Mouse (Mus musculus): ENCODE data around the gene Ace2.
A peak's percentile ranks its signal among the peaks of the same experiment; 100 is the strongest.

Ace2 gene

DNA sequence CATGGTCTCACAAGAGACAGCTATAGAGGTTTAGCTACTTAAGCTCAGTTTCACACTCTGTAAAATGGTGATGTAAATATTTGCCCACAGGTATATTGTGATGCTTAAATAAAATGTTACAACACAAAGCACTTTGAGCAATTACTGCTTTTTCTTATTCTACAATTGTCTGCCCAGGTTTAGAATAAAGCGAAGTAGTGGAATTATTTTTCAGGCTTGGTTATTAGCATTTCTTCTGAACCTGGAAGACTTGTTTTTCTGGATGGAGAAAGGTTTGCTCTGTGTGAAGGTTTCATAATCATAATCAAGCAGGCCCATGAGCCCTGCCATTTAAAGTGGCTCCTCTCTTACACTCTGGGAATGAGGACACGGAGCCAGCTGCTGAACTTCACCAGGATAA is at the start of gene Ace2:
TSS of gene Ace2 (plus strand) at position 301 of the 400 bp plus-strand sequence.
- no peak for DNase-seq

DNA sequence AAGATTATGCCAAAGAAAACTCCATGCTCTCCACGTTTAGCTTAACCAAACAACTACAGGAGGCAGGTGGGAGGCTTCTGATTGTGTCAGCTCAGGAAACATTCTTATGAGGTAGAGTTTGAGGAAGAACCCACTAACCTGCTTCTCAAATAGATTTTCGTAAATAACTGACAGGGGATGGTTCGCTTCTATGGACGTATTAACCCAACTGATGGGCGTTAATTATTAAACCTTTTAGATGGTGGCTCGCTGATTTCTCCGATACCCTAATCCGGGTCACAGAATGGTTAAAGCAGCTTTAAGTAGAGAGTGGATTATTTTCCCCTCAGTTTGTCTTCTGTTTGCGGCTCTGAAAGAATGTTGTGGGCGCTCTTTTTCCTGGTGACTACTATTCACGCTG is 49.2 kb upstream of the Ace2 start:
- no peak for DNase-seq

DNA sequence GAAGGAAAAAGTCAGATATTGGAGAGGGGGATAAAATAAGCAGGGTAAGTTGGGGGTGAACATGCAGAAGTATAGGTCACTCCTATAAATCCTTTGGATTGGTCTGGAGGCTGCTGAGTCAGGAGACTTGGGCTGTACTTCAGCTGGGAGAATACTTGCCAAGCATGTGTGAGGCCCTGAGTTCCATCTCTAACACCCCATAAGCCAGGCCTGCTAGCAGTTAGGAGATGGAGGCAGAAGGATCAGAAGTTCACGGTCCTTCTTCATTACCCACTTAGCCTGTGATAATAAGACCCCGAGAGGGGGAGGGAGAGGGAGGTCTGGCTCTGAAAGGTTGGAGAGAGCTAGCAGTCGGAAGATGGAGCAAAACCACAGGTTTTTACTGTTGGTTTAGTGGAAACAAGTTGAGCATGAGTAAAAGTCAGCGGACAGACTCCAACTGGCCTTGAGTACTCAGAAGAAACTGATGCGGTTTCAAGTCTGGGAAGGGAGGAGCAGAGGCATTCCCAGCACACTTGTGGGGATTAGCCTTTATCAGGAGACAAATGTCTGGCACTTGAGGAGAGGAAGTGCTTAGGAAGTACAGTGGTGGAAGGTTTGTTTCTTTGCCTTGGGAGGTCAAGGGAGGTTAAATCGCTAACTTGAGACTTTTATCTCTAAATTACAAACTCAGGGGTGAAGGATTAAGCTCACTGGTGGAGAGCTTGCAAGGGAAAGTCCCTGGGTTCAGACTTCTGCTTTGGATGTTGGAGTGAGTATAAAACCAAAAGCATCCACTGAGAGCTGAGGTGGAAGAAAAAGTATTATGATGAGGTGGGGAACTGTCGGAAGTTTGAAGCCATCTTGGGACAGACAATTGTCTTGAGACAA is 46.6 kb upstream of the Ace2 start:
- DNase-seq: no peak

DNA sequence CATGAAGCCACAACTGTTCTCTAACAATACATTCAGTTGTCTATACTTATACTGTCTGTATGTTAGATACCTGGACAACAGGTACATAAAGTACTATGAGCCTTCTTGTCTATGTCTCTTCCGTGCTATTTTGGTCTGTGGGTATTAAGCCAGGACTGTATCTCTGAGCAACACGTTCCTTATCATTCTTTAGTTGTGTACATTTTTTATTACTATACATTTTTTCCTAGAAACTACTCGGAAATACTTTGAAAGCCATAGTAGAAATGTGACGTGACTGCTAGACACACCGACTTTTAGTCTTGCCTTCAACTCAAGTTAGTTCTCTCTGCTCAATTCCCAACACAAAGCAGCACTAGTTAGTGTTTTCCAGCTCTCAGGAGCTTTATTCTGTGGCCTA is 45.7 kb upstream of the Ace2 start:
- no peak for DNase-seq

DNA sequence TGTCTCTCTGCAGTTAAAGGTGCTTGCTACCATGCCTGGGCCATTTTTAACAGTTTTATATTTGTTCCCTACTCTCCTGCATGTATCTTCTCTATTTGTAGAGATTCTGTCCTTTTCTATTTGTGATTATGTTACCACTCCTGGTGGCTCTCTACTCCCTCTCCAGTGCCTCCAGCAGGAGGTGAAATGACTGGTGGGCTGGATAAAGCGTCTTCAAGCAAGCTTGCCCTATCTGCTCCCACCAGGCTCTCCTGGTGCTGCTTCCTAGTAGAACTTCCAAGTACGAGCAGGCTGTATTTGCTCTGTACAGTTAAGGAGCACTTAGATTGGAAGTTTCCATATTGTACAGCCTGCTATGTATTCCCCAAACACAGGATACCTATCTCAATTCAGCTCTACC is 43.3 kb upstream of the Ace2 start:
- no peak for DNase-seq

DNA sequence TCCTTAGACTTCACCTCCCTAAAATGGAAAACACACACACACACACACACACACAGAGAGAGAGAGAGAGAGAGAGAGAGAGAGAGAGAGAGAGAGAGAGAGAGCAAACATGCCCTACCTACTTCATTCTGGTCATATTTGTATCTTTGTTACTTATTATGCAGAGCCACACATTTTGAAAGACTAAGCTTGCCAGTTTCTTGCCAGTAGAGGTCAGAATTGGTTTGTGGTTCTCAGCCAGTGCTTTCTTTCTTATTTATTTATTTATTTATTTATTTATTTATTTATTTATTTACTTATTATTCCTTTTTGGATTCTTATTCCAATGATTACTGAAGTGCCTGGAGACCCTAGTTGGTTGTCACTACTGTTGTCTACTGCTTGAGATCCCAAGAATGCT is 37.6 kb upstream of the Ace2 start:
- DNase-seq: no peak

DNA sequence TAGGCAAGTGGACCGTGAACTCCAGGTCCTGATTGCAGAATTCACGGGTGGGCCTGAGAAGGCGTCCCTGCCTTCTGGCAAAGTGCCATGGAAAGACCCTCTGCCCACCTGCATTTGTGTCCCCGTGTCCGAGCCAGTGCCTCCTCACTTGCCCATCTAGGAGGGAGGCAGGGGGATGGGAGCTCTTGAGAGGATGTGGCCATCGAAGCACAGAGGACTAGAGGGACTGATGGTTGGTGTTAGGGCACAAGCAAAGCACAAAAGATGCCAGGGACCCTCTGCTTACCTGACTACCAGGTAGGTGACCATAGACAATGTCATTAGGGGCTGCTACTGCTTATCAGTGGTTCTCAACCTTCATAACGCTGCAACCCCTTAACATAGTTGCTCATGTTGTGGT is 36.9 kb upstream of the Ace2 start:
- no peak for DNase-seq

DNA sequence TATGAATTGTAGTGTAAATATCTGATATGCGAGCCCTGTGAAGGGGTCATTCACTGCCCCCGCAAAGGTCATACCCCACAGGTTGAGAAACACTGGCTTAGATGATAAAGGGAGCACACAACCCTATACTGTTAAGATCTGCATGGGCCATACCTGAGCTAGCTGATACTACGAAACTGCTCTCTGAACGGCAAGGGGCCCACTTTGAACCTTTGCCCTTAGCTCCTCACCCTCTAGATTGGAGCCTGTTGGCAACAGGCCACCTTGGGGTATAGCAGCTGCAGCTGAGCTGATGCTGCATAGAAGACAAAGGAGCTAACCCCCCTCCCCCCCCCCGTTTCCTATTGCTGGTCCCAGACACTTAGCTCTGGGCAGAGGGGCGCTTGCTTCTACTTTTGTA is 36.5 kb upstream of the Ace2 start:
- no peak for DNase-seq

DNA sequence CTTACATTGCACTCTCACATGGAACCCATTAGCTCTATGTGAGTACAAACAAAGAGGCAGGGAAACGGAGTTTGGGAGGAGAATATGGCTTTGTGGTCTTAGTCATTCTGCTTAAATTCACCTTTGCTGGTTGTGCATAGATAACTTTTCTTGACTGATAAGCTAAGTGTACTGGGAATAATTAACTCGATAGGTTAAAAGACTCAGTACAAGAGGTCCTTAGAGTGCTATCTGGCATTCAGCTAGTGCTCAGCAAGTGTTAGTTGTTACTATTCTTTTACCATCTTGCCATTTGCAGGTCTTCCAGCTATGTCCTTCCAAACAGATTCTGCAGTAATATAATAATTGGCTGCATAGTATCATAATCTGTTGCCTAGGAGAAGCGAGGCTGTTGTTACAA is 28.0 kb upstream of the Ace2 start:
- DNase-seq: no peak

DNA sequence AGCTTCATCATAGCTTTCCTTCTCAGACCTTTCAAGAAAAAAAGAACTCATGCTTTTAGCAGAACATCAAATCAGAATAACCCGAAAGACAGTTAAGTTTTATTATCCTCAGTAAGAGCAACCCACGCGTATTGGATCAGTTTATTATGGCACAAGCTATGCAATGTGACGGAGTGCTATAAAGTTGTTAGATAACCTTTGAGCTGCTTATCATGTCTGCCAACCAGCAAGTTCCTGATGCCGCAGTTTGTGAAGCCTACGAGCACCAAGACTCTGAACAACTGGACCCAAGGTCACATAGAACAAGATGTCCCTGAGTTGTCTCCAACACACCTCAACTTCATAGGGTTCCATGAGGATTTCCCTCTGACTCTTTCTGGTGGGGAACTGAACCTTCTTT is 25.4 kb upstream of the Ace2 start:
- no peak for DNase-seq

DNA sequence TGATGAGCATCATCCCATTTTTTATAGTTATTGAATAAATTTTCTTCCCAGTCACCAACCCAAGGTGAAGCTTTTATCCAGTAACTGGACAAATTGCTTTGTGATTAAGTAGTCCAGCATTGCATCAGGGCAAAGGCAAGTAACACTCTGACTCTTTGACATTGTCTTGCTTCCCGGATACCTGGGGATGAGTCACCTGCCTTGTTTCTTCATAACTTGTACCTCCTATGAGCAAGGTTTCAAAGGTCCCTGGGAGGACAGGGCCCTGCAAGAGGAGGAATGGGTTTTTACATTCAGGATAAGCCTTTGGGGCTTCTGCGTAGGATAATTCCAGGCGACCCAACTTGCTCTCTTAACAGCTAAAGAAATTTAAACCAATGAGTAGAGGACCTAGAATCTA is 15.2 kb upstream of the Ace2 start:
- no peak for DNase-seq

DNA sequence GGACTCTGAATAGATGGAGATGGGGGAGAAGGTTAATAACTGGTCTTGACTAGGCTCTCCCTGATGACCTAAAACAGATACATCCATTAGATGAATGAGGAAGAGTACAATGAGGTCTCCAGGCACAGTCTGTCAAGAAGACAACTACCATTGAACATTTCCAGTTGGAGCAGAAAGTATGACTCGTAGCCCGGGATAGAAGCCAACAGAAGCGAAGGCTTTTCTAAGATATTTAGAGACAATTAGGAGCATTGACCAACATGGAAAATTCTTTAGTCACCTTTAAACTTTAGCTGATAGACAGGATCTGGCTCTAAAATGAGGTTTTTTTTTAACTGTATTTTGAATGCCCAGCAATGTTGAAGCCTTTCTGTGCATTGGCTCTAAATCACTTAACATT is 5.6 kb upstream of the Ace2 start:
- DNase-seq: no peak

DNA sequence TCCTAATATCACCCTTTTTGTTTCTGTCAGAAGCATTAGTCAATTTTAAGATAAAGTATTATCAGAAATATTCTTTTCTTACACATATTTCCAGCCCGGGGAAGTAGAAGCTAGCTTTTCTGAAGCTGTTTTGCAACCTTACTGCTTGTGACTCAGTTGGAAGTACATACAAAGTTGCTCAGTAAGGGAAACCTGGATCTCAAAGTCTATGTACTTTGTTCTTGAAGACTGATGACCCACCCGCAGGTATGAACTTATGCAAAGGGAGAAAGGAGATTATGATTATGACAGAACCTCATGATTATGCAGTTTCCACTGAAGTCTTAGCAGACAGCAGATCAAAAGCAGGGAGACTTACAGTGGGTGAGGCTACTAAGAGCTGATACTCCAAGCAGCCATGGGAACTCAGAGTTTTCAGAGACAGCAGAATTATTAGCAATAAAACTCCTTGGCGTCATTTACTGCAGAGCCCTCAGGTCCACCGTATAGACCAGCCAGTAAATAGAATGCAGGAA is 3.8 kb upstream of the Ace2 start:
- DNase-seq: no peak

DNA sequence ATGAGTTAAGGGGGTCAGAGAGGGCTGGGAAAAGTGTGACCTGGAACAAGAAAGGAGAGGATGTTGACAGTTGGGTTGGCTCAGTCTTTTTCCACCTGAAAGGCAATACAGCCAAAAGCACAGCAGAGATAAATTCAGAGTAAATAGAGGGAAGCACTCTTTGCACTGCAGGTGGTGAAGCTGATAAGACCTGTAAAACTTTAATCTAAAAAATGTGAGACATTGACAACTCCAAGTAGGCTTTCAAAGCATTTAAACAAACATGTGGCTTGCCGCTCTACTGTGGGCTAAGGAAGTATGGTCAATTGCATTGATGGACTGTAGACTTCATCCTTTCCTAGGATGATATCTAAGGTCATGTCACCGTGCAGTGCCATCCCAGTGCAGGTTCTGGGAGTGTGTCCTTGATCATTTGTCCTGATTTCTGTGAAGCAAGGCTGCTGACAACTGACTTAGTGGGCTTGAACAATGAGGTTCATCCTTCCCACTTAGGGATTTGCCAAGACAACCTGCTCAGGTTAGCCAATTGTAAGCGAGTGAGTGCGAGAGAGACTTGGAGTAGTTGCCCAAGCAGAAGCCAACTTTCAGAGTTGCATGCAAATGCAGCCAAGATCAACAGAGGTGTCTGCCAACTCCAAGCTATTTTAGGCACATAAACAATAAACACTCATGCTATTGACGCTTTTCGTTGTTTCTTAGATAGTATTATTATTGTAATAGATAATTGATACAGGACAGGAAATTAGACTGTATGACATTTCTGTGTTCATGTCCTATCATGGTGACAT is 6.5 kb downstream of the Ace2 start:
- no peak for DNase-seq

DNA sequence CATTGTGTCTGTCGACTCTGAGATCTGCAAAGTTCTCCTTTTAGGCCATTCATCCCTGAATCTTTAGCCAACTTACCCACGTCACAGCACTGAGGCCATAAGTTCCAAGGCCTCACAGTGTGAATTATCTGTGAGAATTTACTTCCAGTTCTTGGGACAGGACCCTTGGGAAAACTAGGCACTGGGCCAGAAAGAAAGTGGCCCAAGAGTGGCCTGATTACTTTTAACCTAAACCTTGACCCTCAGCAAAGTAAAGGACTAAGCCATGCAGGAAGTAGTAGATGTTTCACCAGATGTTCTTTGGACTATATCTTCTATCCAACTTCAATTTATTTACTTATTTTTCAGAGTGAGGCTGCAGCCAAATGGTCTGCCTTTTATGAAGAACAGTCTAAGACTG is 13.6 kb downstream of the Ace2 start:
- no peak for DNase-seq

DNA sequence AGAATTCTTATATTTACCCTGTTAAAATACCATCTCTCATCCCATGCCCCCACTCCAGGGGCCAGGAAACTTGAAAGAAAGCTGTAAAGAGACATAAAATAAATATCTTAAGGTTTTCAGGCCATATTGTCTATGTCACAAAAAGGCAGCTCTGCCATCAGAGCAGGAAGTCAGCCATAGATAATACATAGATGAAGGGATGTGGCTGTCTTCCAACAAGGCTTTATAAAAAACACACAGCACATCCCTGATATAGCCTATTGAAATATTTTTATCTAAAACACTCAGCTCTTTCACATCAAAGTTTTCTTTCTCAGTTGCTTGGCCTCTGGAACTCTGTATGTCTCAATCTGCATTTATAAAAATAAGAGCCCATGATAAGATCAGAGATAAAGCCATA is 14.5 kb downstream of the Ace2 start:
- DNase-seq: no peak

DNA sequence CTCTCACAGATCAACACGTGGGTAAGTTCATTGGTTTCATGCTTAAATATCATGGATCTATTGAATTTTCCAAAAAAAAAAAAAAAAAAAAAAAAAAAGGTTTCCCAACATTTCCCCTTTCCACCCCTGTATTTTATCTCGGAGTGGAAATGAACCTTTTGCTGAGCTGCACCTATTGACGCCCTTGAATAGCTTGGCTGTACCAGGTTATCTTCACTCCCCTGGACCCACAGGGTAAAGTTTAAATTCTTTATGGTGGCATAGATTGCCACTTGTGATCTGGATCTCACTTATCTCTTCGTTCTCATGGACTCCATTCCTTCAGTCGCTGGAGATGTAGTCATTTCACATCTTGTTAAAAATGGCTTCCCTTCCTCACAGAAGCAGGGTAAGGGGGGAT is 15.5 kb downstream of the Ace2 start:
- DNase-seq: no peak

DNA sequence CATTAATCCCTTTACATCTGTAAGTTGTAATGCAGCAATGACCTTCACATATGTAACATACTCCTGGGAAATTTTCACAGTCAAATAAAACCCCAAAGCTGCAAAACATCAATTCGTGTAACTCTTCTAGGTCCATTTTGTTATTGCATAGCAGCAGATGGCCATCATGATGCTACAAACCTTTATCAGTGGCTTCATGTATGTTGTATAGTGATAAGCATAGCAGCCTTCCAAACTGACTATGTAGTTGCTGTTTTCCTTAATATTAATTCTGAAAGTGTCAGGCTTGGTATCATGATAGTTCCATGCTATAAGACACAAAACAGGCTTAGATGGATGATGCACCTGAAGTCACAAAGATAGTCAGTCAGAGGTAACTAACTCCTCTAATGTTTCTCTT is 25.5 kb downstream of the Ace2 start:
- no peak for DNase-seq

DNA sequence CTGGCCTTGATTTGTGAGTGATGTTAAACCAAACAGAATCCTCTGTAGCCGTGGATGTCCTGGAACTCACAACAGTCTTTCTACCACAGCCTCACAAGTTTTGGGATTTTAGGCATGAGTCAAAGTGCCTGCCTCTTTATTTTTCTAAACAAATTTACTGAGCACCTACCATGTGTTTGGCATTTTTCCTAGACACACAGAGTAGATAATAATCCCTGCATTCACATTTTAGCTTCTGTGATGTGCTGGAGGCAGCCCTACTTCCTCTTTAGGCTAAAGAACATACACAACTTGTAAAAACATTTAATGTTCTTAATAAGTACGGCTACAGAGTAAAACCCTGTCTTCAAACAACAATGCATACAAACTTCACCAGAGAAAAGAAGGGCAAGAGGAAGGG is 31.9 kb downstream of the Ace2 start:
- DNase-seq: no peak

DNA sequence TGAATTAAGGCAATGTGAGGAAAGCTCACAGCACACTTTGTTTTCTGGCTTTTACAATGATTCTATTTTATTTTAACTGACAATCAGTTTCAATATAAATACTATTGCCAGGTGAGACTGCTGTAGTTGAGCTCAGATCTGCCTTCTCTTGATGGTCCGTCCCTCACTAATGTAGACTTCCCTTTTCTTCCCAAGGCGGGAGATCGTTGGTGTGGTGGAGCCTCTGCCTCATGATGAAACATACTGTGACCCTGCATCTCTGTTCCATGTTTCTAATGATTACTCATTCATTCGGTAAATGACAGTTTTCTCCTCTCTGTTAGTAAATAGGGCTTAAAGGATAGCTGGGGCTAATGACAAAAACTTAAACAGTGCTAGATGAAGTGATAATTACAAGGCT is 34.7 kb downstream of the Ace2 start:
- DNase-seq: no peak

DNA sequence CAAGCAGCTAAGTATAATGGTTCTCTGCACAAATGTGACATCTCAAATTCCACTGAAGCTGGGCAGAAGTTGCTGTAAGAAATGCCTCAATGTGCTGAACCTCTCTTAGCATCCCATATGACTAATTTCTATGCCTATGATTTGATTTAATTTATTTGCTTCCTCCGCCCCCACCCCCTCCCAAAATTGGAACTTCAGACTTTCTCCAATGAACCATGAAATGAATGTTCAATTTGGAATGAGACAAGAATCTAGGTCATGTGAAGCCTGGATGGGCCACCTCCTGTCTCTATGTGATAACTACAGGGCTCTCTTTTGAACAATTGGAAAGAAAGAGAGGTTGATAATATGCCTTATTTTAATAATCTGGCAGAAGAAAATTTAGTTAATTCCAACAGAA is 36.2 kb downstream of the Ace2 start:
- no peak for DNase-seq

DNA sequence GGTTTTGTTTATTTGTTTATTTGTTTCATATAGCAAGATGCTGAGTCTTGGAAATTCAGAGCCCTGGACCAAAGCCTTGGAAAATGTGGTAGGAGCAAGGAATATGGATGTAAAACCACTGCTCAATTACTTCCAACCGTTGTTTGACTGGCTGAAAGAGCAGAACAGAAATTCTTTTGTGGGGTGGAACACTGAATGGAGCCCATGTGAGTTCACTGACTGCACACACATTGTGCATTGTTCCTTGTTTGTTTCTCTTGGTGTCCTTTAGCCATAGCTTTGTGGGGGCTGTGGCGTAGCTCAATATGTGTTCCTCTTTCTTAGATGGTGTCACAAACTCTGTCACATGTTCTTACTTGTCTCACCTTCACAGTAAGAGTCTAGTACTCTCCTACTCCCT is 36.6 kb downstream of the Ace2 start:
- DNase-seq: no peak

DNA sequence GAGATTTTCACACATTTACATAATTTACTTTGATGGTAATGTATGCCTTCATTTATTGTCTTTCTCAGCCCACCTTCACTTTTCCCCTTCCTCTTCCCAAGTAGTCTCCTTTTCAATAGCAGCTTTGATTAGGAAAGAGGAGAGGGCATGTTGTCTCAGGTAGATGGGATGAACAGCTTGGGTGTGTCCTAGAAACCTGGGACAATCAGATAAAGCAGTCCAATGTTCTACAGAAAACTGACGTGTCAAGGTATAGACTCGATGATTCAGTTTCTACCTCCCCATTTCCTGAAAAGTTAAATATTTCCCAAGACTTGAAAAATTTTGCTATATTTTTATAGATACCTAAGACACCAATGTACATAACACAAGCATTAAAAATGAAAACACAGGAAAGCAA is 39.7 kb downstream of the Ace2 start:
- DNase-seq: no peak

DNA sequence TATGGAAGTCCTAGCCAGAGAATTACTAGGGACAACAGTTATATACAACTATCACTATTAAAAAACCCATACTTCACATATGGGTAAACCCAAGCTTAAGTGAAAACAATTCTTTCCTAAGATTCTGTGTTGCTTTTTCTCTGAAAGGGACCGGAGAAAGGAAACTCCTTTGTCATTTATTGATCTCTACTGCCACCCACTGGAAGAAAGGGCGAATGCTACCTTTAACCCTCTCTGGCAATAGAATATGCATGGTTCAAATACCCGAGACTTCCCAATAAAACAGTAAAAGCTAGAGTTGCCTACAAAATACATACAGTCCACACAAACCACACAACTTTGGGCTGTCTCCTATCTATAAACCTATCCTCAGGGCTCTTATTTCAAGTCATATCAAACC is 40.6 kb downstream of the Ace2 start:
- DNase-seq: peak; percentile 51

Data from right cerebral cortex, postnatal 4 days (tissue).